Mouse (Mus musculus) activated CD4-positive, CD25-positive, alpha-beta regulatory T cell (primary cell): ENCODE measurements around the gene Gm3526. TPM values are rescaled to one million over a fixed set of nuclear protein-coding genes. Genes with fewer than 3 reads are reported as not detected.

Source experiments
- polyA plus RNA-seq, 2 experiments: library from polyadenylated mRNA; unstranded; fragments of 100-300 nt; shearing (Covaris generic); gene quantifications; one replicate each; pipeline ENCODE4 v1.2.1; 2017

The Gm3526 gene
- polyA plus RNA-seq, result not detected

DNA sequence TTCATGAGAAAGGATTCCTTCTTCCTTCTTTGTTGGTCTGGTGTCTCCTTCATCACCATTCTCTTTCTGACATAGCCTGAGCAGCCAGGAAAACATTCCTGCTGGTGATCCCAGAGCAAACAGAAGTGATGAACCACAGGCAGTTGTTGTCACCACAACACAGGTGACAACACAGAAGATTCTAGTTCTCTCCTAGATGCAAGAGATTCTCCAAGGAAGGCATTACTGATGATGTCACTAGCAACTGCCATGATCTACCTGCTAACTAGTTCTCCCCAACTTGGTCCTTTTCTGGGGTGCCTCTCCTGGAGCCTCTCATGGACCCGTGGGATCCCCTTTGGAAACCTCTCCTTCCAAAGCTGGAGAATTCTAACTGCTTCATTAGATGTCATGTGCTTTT lies at the start of gene Gm3526:
TSS of gene Gm3526 (minus strand) at position 101 of the 400 bp plus-strand sequence.

Other genes starting within 250 kb of the Gm3526 start
- gene Gm3298, start 244.7 kb downstream of the Gm3526 start, polyA plus RNA-seq, result not detected
- under 1 TPM in 1 of 2 experiments, not detected in 1; 0.28 TPM for gene 4930555G01Rik, start 210.0 kb downstream of the Gm3526 start, polyA plus RNA-seq
- 1 to 10 TPM; 1.2 to 3.8 TPM for gene Gm8281, start 189.5 kb downstream of the Gm3526 start, polyA plus RNA-seq
- under 1 TPM in 1 of 2 experiments, not detected in 1; 0.18 TPM for gene Gm8279, start 129.1 kb downstream of the Gm3526 start, polyA plus RNA-seq
- not detected for gene Gm3317, start 96.0 kb downstream of the Gm3526 start, polyA plus RNA-seq
- gene Gm8271, start 74.8 kb downstream of the Gm3526 start, polyA plus RNA-seq, result not detected
- not detected for gene Gm3542, start 74.3 kb upstream of the Gm3526 start, polyA plus RNA-seq
- gene Gm3500, start 128.5 kb upstream of the Gm3526 start, polyA plus RNA-seq, result 1 to 10 TPM in 1 of 2 experiments, not detected in 1; 5.4 TPM
- 1 to 10 TPM in 1 of 2 experiments, under 1 TPM in 1; 0.35 to 1.1 TPM for gene Gm3194, start 194.9 kb upstream of the Gm3526 start, polyA plus RNA-seq
- gene Gm8246, start 217.2 kb upstream of the Gm3526 start, polyA plus RNA-seq, result not detected
- not detected for gene Gm3187, start 223.6 kb upstream of the Gm3526 start, polyA plus RNA-seq
- 1 to 10 TPM; 1.8 to 3.4 TPM for gene Gm3488, start 241.1 kb upstream of the Gm3526 start, polyA plus RNA-seq